Mouse (Mus musculus) lung, adult 18-20 months (tissue): Measurements from ENCODE around the gene Ripk3.

Experiments
- DNase-seq, 2 experiments: peaks; one replicate each; pipeline ENCODE4 v3.0.0; 2022; ENCODE audit warnings: mixed read lengths in 2 of 2

Ripk3 gene

GRCm38 (mm10) chr14:55788256-55789050, at the start of gene Ripk3:
Ripk3 (minus strand) TSS chr14:55788865.
- peak; percentile 72 to 75 for DNase-seq

- no peak for DNase-seq
Measured at GRCm38 (mm10) chr14:55838312-55838711, 49.6 kb upstream of the Ripk3 start.

GRCm38 (mm10) chr14:55834808-55835533, 46.3 kb upstream of the Ripk3 start:
- no peak for DNase-seq

- no peak for DNase-seq
Measured at GRCm38 (mm10) chr14:55833126-55833525, 44.5 kb upstream of the Ripk3 start.

GRCm38 (mm10) chr14:55830331-55830730, 41.7 kb upstream of the Ripk3 start:
- no peak for DNase-seq

- DNase-seq = no peak
Measured at GRCm38 (mm10) chr14:55829854-55830253, 41.2 kb upstream of the Ripk3 start.

- DNase-seq = no peak
Measured at GRCm38 (mm10) chr14:55828716-55829263, 40.1 kb upstream of the Ripk3 start.

- DNase-seq = peak in 1 of 2 experiments; percentile 7
Measured at GRCm38 (mm10) chr14:55826551-55827340, 38.1 kb upstream of the Ripk3 start.

- DNase-seq = no peak
Measured at GRCm38 (mm10) chr14:55826142-55826541, 37.5 kb upstream of the Ripk3 start.

GRCm38 (mm10) chr14:55825216-55826051, 36.8 kb upstream of the Ripk3 start:
- peak; percentile 16 to 19 for DNase-seq

GRCm38 (mm10) chr14:55824481-55825215, 36.0 kb upstream of the Ripk3 start:
- DNase-seq = peak; percentile 20 to 43

- peak; percentile 45 to 48 for DNase-seq
Measured at GRCm38 (mm10) chr14:55824001-55824480, 35.4 kb upstream of the Ripk3 start.

GRCm38 (mm10) chr14:55822991-55823762, 34.5 kb upstream of the Ripk3 start, which contains the start of gene Nfatc4:
Nfatc4 (plus strand) TSS chr14:55823144.
- DNase-seq = peak; percentile 86 to 90

GRCm38 (mm10) chr14:55822435-55822990, 33.8 kb upstream of the Ripk3 start:
- peak; percentile 84 to 90 for DNase-seq

- no peak for DNase-seq
Measured at GRCm38 (mm10) chr14:55820576-55820975, 31.9 kb upstream of the Ripk3 start.

- DNase-seq = peak in 1 of 2 experiments; percentile 2
Measured at GRCm38 (mm10) chr14:55819845-55820405, 31.3 kb upstream of the Ripk3 start.

GRCm38 (mm10) chr14:55815310-55815751, 26.7 kb upstream of the Ripk3 start:
- peak; percentile 79 to 85 for DNase-seq

GRCm38 (mm10) chr14:55814885-55815284, 26.2 kb upstream of the Ripk3 start:
- DNase-seq = peak; percentile 80 to 89
